Mouse (Mus musculus): ENCODE data around the gene Runx3. TPM values are rescaled to one million over a fixed set of nuclear protein-coding genes. Genes with fewer than 3 reads are reported as not detected.

Runx3 gene
- polyA plus RNA-seq, 1 experiment from 2014 or later, result 0.13 TPM

DNA sequence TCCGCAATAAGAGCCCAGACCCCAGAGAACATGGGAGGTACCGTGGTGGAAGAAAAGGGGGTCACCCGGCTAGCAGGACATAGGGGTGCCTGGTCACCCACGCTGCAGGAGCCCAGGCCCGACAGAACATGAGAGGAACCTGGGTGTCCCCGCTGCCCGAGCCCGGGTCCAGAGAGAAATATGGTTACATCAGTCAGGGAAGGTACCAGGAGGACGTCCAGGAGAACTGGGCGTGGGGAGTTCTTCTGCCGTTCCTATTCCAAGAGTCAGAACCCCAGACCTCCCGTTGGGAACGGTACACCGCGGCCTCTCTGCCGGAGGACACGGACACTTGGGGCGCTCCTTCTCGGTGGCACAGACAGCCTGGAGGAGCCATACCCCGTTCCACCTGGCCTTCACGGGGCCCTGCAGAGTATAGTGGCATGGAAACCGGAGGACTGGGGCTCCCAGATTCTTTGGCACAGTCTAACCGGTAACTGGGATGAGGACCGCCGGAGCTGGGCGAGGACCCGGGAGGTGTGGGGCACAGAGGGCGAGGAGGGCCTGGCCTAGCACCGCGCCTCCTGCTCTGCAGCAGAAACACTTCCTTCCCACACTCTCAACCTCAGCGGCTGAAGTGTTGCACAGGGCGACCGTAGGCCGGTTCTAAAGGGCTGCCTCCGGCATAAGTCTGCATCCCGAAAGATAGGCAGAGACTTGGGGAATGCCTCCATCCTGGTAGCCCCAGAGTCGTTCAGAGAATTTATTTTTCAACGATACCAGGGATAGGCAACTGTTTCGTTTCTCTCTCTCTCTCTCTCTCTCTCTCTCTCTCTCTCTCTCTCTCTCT, 33.0 kb downstream of the Runx3 start:
- ATAC-seq (ENCODE audit: low FRiP score, low TSS enrichment), result peak; percentile 16; the same call in 1 of the 2 replicates
- 3% methylated on average over 39 of the region's 39 CpGs for WGBS
- peak; percentile 38 for DNase-seq (ENCODE audit: low spot score)
- H3K27me3 ChIP-seq (ENCODE audit: control insufficient read depth, insufficient read depth, low read length), result peaks cover 25% of the 10 kb centered on the region; the same call in 1 of the 2 replicates
- no peaks in the 10 kb centered on the region for H3K9me3 ChIP-seq (ENCODE audit: control insufficient read depth, low read length)
- H3K4me3 ChIP-seq (ENCODE audit: low read depth, low read length), result peak overlapping the region; percentile 32
- H3K9ac ChIP-seq (ENCODE audit: low read length), result no peak overlapping the region
- H3K36me3 ChIP-seq (ENCODE audit: control insufficient read depth, insufficient read depth, low read length), result no peaks in the 10 kb centered on the region
- H3K27ac ChIP-seq (replicated peaks), result no peak overlapping the region
- TF ChIP-seq CTCF (IDR thresholded peaks at IDR 0.05; ENCODE audit: low read depth) (no peak), EP300 (optimal IDR thresholded peaks at IDR 0.05) (no peak)
- H3K4me2 ChIP-seq (replicated peaks; ENCODE audit: low read depth), result no peak overlapping the region
- H3K4me1 ChIP-seq (replicated peaks; ENCODE audit: control insufficient read depth, insufficient read depth), result no peaks in the 10 kb centered on the region

DNA sequence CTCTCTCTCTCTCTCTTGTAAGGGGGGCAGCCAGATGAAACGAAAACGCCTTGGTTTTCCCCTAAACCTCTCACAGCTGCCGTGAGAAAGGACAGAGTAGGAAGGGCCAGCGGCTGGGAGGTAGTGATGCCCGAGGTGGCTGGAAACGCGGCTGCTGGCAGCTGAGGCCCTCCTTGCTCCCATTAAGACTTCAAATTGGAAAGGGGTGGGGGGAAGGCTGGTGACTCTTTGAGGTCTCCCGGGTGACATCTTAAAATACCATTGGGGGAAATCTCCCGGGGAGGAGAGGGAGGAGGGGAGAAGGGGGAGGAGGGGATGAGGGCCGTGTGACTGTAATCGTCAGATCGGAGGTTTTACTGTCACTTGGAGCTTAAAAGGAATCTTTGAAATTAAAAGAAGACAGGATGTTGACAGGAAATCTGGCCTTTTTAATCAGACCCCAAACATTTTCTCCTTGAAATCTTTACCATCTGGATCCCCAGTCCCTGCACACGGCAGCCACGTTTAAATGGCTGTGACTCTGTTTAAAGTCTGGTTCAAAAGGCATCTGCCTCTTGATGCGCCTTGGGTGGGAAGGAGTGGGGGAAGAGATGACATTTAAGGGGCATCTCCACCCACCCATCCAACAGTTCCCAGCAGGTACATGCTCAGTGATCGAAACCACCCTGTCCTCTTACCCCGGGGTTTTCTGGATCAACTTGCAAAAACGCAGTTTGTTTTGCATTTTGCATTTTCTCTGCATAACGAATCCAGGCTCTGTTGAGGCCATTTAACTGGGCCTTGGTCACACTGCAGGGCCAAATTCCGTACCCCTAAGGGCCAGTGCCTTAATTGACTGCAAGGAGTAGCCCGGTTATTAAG, 33.9 kb downstream of the Runx3 start:
- Histone ChIP-seq H3K27me3 (ENCODE audit: control insufficient read depth, insufficient read depth, low read length) (peaks cover 33% of the 10 kb centered on the region; the same call in 1 of the 2 replicates), H3K9me3 (ENCODE audit: control insufficient read depth, low read length) (no peaks in the 10 kb centered on the region), H3K36me3 (ENCODE audit: control insufficient read depth, insufficient read depth, low read length) (no peaks in the 10 kb centered on the region), H3K4me2 (replicated peaks; ENCODE audit: low read depth) (no peak overlapping the region), H3K9ac (ENCODE audit: low read length) (no peak overlapping the region), H3K4me1 (replicated peaks; ENCODE audit: control insufficient read depth, insufficient read depth) (no peaks in the 10 kb centered on the region), H3K27ac (replicated peaks) (no peak overlapping the region), H3K4me3 (ENCODE audit: low read depth, low read length) (0 out of 2 replicates have a peak overlapping the region, but pooled peaks have one; percentile 2)
- TF ChIP-seq EP300 (optimal IDR thresholded peaks at IDR 0.05) (no peak), CTCF (IDR thresholded peaks at IDR 0.05; ENCODE audit: low read depth) (no peak)
- WGBS, result 6% methylated on average over 21 of the region's 21 CpGs
- no peak for DNase-seq (ENCODE audit: low spot score)
- ATAC-seq (ENCODE audit: low FRiP score, low TSS enrichment), result no peak

DNA sequence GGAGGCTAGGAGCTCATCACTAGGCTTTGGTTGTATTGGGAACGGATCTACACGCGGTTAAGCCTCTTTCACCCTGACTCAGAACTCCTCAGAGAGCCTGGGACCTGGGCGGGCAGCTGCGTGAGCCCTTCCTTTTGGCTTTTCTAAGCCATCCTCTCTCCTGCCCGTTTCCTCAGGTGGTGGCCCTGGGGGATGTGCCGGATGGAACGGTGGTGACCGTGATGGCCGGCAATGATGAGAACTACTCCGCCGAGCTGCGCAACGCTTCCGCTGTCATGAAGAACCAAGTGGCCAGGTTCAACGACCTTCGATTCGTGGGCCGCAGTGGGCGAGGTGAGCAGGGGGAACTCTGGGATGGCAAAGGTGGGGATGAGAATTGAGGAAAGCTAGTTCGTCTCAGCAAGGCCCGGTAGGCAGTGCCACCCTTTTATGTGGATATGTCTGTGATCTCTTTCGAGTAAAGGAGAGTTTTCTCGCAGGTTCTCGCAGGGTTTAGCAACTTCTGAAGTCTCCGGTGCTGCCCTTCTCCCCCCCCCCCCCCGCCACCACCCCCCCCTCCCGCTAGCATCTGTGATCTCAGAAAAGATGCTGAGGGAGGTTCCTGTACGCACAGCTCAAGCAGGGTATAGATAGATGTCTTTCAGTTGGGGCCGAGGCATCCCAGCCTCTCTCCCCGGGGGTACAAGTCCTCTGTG, 34.8 kb downstream of the Runx3 start:
- no peak overlapping the region for H3K27ac ChIP-seq (replicated peaks)
- TF ChIP-seq CTCF (IDR thresholded peaks at IDR 0.05; ENCODE audit: low read depth), result no peak
- no peak overlapping the region for H3K4me3 ChIP-seq (ENCODE audit: low read depth, low read length)
- H3K4me1 ChIP-seq (replicated peaks; ENCODE audit: control insufficient read depth, insufficient read depth), result no peaks in the 10 kb centered on the region
- H3K36me3 ChIP-seq (ENCODE audit: control insufficient read depth, insufficient read depth, low read length), result no peaks in the 10 kb centered on the region
- 6% methylated on average over 28 of the region's 31 CpGs for WGBS
- ATAC-seq (ENCODE audit: low FRiP score, low TSS enrichment) (no peak), DNase-seq (ENCODE audit: low spot score) (no peak)
- H3K27me3 ChIP-seq (ENCODE audit: control insufficient read depth, insufficient read depth, low read length), result peaks cover 30% of the 10 kb centered on the region; the same call in 1 of the 2 replicates
- H3K9ac ChIP-seq (ENCODE audit: low read length), result no peak overlapping the region
- H3K9me3 ChIP-seq (ENCODE audit: control insufficient read depth, low read length), result no peaks in the 10 kb centered on the region
- H3K4me2 ChIP-seq (replicated peaks; ENCODE audit: low read depth), result no peak overlapping the region

DNA sequence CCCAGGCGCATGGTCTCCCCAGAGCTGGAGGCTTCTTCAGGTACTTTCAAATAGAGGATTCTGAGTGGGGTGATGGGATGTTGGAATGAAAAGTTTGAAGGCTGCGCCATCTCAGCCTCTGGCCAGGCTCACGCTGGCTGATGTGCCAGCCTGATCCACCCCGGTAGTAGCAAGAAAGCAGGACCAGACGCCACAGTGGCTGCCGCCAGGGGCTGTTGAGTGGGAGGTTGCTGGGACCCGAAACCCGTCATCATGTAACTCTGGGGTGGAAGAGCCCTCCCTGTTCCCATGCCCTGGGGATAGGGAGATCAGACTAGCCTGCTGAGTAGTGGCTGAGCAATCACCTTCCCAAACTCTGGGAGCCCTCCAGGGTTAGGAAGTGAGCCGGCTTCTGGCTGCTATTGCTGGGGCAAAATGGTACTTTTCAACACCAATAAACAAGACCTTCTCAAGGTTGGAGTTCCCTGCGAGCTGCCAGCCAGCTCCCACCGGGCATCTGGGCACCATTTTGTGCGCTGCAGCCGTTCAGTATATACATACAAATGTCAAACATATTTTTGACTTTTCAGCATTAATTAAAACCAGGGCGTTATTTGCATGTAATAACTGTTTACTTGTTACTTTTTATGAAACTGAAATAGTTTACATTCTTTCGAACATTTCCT, 35.5 kb downstream of the Runx3 start:
- no peak for DNase-seq (ENCODE audit: low spot score)
- Histone ChIP-seq H3K4me1 (replicated peaks; ENCODE audit: control insufficient read depth, insufficient read depth) (no peaks in the 10 kb centered on the region), H3K27me3 (ENCODE audit: control insufficient read depth, insufficient read depth, low read length) (peaks cover 27% of the 10 kb centered on the region; the same call in 1 of the 2 replicates), H3K36me3 (ENCODE audit: control insufficient read depth, insufficient read depth, low read length) (no peaks in the 10 kb centered on the region), H3K9me3 (ENCODE audit: control insufficient read depth, low read length) (no peaks in the 10 kb centered on the region), H3K4me3 (ENCODE audit: low read depth, low read length) (no peak overlapping the region), H3K9ac (ENCODE audit: low read length) (no peak overlapping the region), H3K4me2 (replicated peaks; ENCODE audit: low read depth) (no peak overlapping the region), H3K27ac (replicated peaks) (no peak overlapping the region)
- 14% methylated on average over 15 of the region's 15 CpGs for WGBS
- ATAC-seq (ENCODE audit: low FRiP score, low TSS enrichment), result no peak
- TF ChIP-seq CTCF (IDR thresholded peaks at IDR 0.05; ENCODE audit: low read depth) (no peak), EP300 (optimal IDR thresholded peaks at IDR 0.05) (no peak)

DNA sequence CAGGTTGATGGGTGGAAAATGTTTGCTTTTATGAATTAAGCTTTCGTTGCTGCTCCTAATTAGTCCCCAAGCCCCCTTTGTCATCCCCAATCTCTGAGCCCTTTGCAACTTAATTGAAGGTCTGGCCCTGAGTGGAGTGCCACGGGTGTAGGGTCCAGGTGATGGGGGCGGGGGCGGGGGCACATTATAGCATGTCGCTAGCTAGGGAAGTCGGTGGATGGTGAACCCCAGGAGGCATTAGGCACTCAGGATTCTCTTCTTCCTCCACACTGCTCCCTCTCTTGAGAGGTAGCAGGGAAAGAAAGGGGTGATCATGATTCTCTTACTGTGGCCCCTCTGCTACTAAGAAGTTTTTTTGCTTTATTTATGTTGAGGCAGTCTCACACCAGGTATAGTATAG, 36.1 kb downstream of the Runx3 start:
- TF ChIP-seq CTCF (IDR thresholded peaks at IDR 0.05; ENCODE audit: low read depth), result no peak
- TF ChIP-seq EP300 (optimal IDR thresholded peaks at IDR 0.05), result no peak
- H3K27ac ChIP-seq (replicated peaks), result no peak overlapping the region
- no peak overlapping the region for H3K4me2 ChIP-seq (replicated peaks; ENCODE audit: low read depth)
- peaks cover 27% of the 10 kb centered on the region; the same call in 1 of the 2 replicates for H3K27me3 ChIP-seq (ENCODE audit: control insufficient read depth, insufficient read depth, low read length)
- 12% methylated on average over 6 of the region's 6 CpGs for WGBS
- no peaks in the 10 kb centered on the region for H3K9me3 ChIP-seq (ENCODE audit: control insufficient read depth, low read length)
- no peaks in the 10 kb centered on the region for H3K4me1 ChIP-seq (replicated peaks; ENCODE audit: control insufficient read depth, insufficient read depth)
- DNase-seq (ENCODE audit: low spot score), result no peak
- no peaks in the 10 kb centered on the region for H3K36me3 ChIP-seq (ENCODE audit: control insufficient read depth, insufficient read depth, low read length)
- H3K9ac ChIP-seq (ENCODE audit: low read length), result no peak overlapping the region
- H3K4me3 ChIP-seq (ENCODE audit: low read depth, low read length), result no peak overlapping the region
- no peak for ATAC-seq (ENCODE audit: low FRiP score, low TSS enrichment)

Data from stomach, postnatal 0 days (tissue).